Mouse (Mus musculus): ENCODE data around the gene Otop3.

DNA sequence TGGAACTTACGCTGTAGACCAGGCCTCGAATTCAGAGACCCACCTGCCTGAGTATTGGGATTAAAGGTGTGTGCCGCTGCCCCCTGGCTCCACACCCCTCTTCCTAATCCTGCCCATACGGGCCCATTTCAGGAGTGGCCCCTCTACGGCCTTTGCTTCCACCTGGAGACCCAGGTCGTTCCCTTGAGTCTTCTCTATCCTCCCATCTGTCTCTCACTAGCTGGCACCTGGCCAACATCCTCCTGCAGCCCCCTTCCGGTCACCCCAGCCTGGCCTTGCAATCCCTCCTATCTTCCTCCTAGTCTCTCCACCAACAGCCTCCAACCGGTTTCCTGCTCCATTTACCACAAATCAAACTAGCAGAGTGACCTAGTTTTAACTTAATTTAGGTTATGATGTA, 44.6 kb upstream of the Otop3 start:
- TF ChIP-seq EP300 (IDR thresholded peaks at IDR 0.05; ENCODE audit: insufficient read depth, low read depth, low read length) (no peak), POLR2A (IDR thresholded peaks at IDR 0.05; ENCODE audit: insufficient read depth, low read length) (no peak)

All from ES-Bruce4 (cell line).